Mouse (Mus musculus): ENCODE data around the gene Prl8a1. TPM values are rescaled to one million over a fixed set of nuclear protein-coding genes. Genes with fewer than 3 reads are reported as not detected.

Gene Prl8a1
- total RNA-seq (2014; rRNA removed) (not detected in 2 replicates), polyA plus RNA-seq (2012; rRNA removed) (not detected in 2 replicates)

DNA sequence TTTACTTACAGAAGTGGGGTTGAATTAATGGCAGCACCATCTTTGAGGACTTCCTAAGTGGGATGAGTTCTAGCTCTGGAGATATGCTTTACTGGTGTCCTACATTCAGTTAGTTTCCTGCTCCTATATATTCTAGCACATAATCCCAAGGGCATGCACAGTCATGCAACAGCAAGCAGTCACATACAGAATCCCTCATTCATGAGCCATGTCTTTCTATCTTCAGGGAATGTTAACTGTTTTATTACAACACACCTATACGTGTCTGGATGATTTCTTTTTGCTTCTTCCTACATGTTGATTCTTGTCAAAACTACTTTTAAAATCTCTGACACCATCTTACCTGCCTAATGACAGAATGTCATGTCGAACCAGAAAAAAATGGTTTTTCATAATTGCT, at the start of gene Prl8a1:
Gene Prl8a1, minus strand, starts transcription at position 101 of the 400 bp plus-strand sequence.
- no peak for TF ChIP-seq CTCF (IDR thresholded peaks at IDR 0.05; ENCODE audit: low read depth, low read length)
- no peak for TF ChIP-seq POLR2A (IDR thresholded peaks at IDR 0.05; ENCODE audit: extremely low read depth, insufficient read depth, low read length)
- H3K9ac ChIP-seq (ENCODE audit: low read depth, low read length) = no peak within 1 kb of the TSS
- no peaks in the 10 kb centered on the region for H3K36me3 ChIP-seq (ENCODE audit: control insufficient read depth, insufficient read depth, low read length)
- no peak within 1 kb of the TSS for H3K27ac ChIP-seq (replicated peaks; ENCODE audit: insufficient read depth, low read depth, low read length)
- DNase-seq (ENCODE audit: extremely low read depth, low read depth, low spot score) = no peak
- 64% methylated on average over 2 of the region's 2 CpGs for WGBS
- H3K79me2 ChIP-seq (ENCODE audit: control insufficient read depth, insufficient read depth, low read length) = no peaks in the 10 kb centered on the region
- H3K4me1 ChIP-seq (ENCODE audit: control insufficient read depth, insufficient read depth, low read length) = no peaks in the 10 kb centered on the region
- H3K4me3 ChIP-seq (ENCODE audit: insufficient read depth, low read depth, low read length) = no peak within 1 kb of the TSS
- no peaks in the 10 kb centered on the region for H3K27me3 ChIP-seq (ENCODE audit: control insufficient read depth, insufficient read depth, low read length)

DNA sequence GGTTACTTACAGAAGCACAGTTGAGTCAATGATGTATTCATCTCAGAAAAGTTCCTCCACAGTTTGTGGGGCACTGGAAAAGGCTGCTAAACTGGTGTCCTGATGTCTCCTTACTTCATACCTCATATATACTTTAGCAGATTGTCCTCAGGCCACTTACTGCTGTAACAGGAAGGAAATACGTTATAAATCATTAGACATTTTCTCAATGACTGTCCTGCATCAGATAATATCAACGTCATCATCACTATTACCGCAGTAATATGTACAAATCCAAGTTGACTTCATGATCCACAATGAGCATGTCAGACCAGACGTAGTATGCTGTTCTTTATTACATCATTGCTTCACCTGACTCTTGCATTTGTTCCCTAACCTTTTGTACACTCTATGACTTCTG, 28.5 kb upstream of the Prl8a1 start, which contains the start of gene Prl7b1:
Gene Prl7b1, minus strand, starts transcription at position 101 of the 400 bp plus-strand sequence.
- DNase-seq (ENCODE audit: extremely low read depth, low read depth, low spot score) = no peak
- 63% methylated on average over 4 of the region's 4 CpGs for WGBS
- Histone ChIP-seq H3K4me1 (ENCODE audit: control insufficient read depth, insufficient read depth, low read length) (no peaks in the 10 kb centered on the region), H3K4me3 (ENCODE audit: insufficient read depth, low read depth, low read length) (no peak within 1 kb of the TSS), H3K9ac (ENCODE audit: low read depth, low read length) (no peak within 1 kb of the TSS), H3K27ac (replicated peaks; ENCODE audit: insufficient read depth, low read depth, low read length) (no peak within 1 kb of the TSS), H3K27me3 (ENCODE audit: control insufficient read depth, insufficient read depth, low read length) (no peaks in the 10 kb centered on the region), H3K36me3 (ENCODE audit: control insufficient read depth, insufficient read depth, low read length) (no peaks in the 10 kb centered on the region), H3K79me2 (ENCODE audit: control insufficient read depth, insufficient read depth, low read length) (no peaks in the 10 kb centered on the region)
- TF ChIP-seq CTCF (IDR thresholded peaks at IDR 0.05; ENCODE audit: low read depth, low read length) (no peak), POLR2A (IDR thresholded peaks at IDR 0.05; ENCODE audit: extremely low read depth, insufficient read depth, low read length) (no peak)

DNA sequence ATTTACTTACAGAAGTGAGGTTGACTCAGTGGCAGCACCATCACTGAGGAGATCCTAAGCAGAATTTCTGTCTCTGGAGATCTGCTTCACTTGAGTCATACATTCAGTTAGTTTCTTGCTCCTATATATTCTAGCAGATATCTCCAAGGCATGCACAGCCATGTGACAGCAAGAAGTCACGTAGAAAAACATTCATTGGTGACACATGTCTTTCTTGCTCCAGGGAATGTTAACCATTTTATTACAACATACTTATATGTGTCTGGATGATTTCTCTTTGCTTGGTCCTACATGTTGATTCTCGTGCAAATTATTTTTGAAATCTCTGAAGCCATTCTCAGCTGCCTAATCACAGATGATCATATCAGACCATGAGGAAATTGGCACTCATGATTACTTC, 17.5 kb downstream of the Prl8a1 start, which contains the start of gene Prl8a9:
Gene Prl8a9, minus strand, starts transcription at position 101 of the 400 bp plus-strand sequence.
- no peak for TF ChIP-seq CTCF (IDR thresholded peaks at IDR 0.05; ENCODE audit: low read depth, low read length)
- no peak for TF ChIP-seq POLR2A (IDR thresholded peaks at IDR 0.05; ENCODE audit: extremely low read depth, insufficient read depth, low read length)
- WGBS = 71% methylated on average over 2 of the region's 2 CpGs
- no peaks in the 10 kb centered on the region for H3K79me2 ChIP-seq (ENCODE audit: control insufficient read depth, insufficient read depth, low read length)
- H3K27me3 ChIP-seq (ENCODE audit: control insufficient read depth, insufficient read depth, low read length) = no peaks in the 10 kb centered on the region
- DNase-seq (ENCODE audit: extremely low read depth, low read depth, low spot score) = no peak
- H3K27ac ChIP-seq (replicated peaks; ENCODE audit: insufficient read depth, low read depth, low read length) = no peak within 1 kb of the TSS
- H3K9ac ChIP-seq (ENCODE audit: low read depth, low read length) = no peak within 1 kb of the TSS
- H3K4me1 ChIP-seq (ENCODE audit: control insufficient read depth, insufficient read depth, low read length) = no peaks in the 10 kb centered on the region
- no peaks in the 10 kb centered on the region for H3K36me3 ChIP-seq (ENCODE audit: control insufficient read depth, insufficient read depth, low read length)
- H3K4me3 ChIP-seq (ENCODE audit: insufficient read depth, low read depth, low read length) = no peak within 1 kb of the TSS

- no peaks in the 10 kb centered on the region for H3K79me2 ChIP-seq (ENCODE audit: control insufficient read depth, insufficient read depth, low read length)
- H3K27ac ChIP-seq (replicated peaks; ENCODE audit: insufficient read depth, low read depth, low read length) = no peak overlapping the region
- DNase-seq (ENCODE audit: extremely low read depth, low read depth, low spot score) = no peak
- H3K9ac ChIP-seq (ENCODE audit: low read depth, low read length) = no peak overlapping the region
- H3K27me3 ChIP-seq (ENCODE audit: control insufficient read depth, insufficient read depth, low read length) = no peaks in the 10 kb centered on the region
- TF ChIP-seq CTCF (IDR thresholded peaks at IDR 0.05; ENCODE audit: low read depth, low read length) (no peak), POLR2A (IDR thresholded peaks at IDR 0.05; ENCODE audit: extremely low read depth, insufficient read depth, low read length) (no peak)
- H3K36me3 ChIP-seq (ENCODE audit: control insufficient read depth, insufficient read depth, low read length) = no peaks in the 10 kb centered on the region
- H3K4me3 ChIP-seq (ENCODE audit: insufficient read depth, low read depth, low read length) = no peak overlapping the region
- no peaks in the 10 kb centered on the region for H3K4me1 ChIP-seq (ENCODE audit: control insufficient read depth, insufficient read depth, low read length)
Observed at GRCm38 (mm10) chr13:27553336-27553735, 28.6 kb downstream of the Prl8a1 start.

Other genes with a start within 250 kb of the Prl8a1 start
- gene Prl8a2, start 236.5 kb downstream of the Prl8a1 start, total RNA-seq (2014; rRNA removed) = not detected in 2 replicates
- not detected in 2 replicates for gene Prl8a2, start 236.5 kb downstream of the Prl8a1 start, polyA plus RNA-seq (2012; rRNA removed)
- not detected in 2 replicates for gene Prl2b1, start 191.3 kb downstream of the Prl8a1 start, total RNA-seq (2014; rRNA removed)
- not detected in 2 replicates for gene Prl2b1, start 191.3 kb downstream of the Prl8a1 start, polyA plus RNA-seq (2012; rRNA removed)
- gene Prl8a6, start 143.5 kb downstream of the Prl8a1 start, total RNA-seq (2014; rRNA removed) = not detected in 2 replicates
- gene Prl8a6, start 143.5 kb downstream of the Prl8a1 start, polyA plus RNA-seq (2012; rRNA removed) = not detected in 2 replicates
- gene Prl8a8, start 69.0 kb downstream of the Prl8a1 start, total RNA-seq (2014; rRNA removed) = not detected in 2 replicates
- gene Prl8a8, start 69.0 kb downstream of the Prl8a1 start, polyA plus RNA-seq (2012; rRNA removed) = not detected in 2 replicates
- gene Prl8a9, start 17.6 kb downstream of the Prl8a1 start, total RNA-seq (2014; rRNA removed) = not detected in 2 replicates
- gene Prl8a9, start 17.6 kb downstream of the Prl8a1 start, polyA plus RNA-seq (2012; rRNA removed) = not detected in 2 replicates
- gene Prl7b1, start 28.4 kb upstream of the Prl8a1 start, total RNA-seq (2014; rRNA removed) = not detected in 2 replicates
- gene Prl7b1, start 28.4 kb upstream of the Prl8a1 start, polyA plus RNA-seq (2012; rRNA removed) = not detected in 2 replicates
- not detected in 2 replicates for gene Prl7a1, start 60.3 kb upstream of the Prl8a1 start, total RNA-seq (2014; rRNA removed)
- not detected in 2 replicates for gene Prl7a1, start 60.3 kb upstream of the Prl8a1 start, polyA plus RNA-seq (2012; rRNA removed)
- not detected in 2 replicates for gene Prl7a2, start 85.9 kb upstream of the Prl8a1 start, total RNA-seq (2014; rRNA removed)
- not detected in 2 replicates for gene Prl7a2, start 85.9 kb upstream of the Prl8a1 start, polyA plus RNA-seq (2012; rRNA removed)
- gene Prl7d1, start 134.6 kb upstream of the Prl8a1 start, total RNA-seq (2014; rRNA removed) = not detected in 2 replicates
- not detected in 2 replicates for gene Prl7d1, start 134.6 kb upstream of the Prl8a1 start, polyA plus RNA-seq (2012; rRNA removed)
- not detected in 2 replicates for gene Prl7c1, start 198.6 kb upstream of the Prl8a1 start, total RNA-seq (2014; rRNA removed)
- not detected in 2 replicates for gene Prl7c1, start 198.6 kb upstream of the Prl8a1 start, polyA plus RNA-seq (2012; rRNA removed)
- not detected in 2 replicates for gene Prl2a1, start 219.5 kb upstream of the Prl8a1 start, total RNA-seq (2014; rRNA removed)
- not detected in 2 replicates for gene Prl2a1, start 219.5 kb upstream of the Prl8a1 start, polyA plus RNA-seq (2012; rRNA removed)

Data from liver, adult 2 months (tissue).